Mouse (Mus musculus) MEL (cell line): ENCODE results near the gene Cpeb3. TPM values are rescaled to one million over a fixed set of nuclear protein-coding genes. Genes with fewer than 3 reads are reported as not detected.

Experiments used
- DNase-seq: peaks from one replicate; pipeline ENCODE4 v3.0.0; 2011; ENCODE audit warnings: low read depth, low spot score
- H3K27ac ChIP-seq: 2 replicates; pipeline ENCODE4 v1.5.1; 2012; ENCODE audit warnings: low read depth, mild to moderate bottlenecking, control low read depth, low read length, moderate library complexity; ENCODE audit not compliant: control insufficient read depth
- H3K27me3 ChIP-seq, 2 experiments: fragments of 150-350 bp in 1 of 2; sonication (generic) in 1 of 2; 2 replicates each; pipeline ENCODE4 v1.6.1; 2012; ENCODE audit warnings: low read length in 2 of 2, mild to moderate bottlenecking in 2 of 2, improper control_type of control experiment in 1 of 2, moderate library complexity in 1 of 2; ENCODE audit not compliant: insufficient read depth in 2 of 2, control insufficient read depth in 1 of 2
- H3K36me3 ChIP-seq, 2 experiments: 2 replicates each; pipeline ENCODE4 v1.6.1; 2012 to 2014; ENCODE audit warnings: low read length in 2 of 2, improper control_type of control experiment in 1 of 2, inconsistent platforms in 1 of 2, mild to moderate bottlenecking in 1 of 2; ENCODE audit not compliant: insufficient read depth in 2 of 2, control insufficient read depth in 1 of 2
- H3K4me1 ChIP-seq, 2 experiments: fragments of 150-350 bp in 1 of 2; sonication (generic) in 1 of 2; 2 replicates each; pipeline ENCODE4 v1.6.1; 2012; ENCODE audit warnings: low read length in 2 of 2, improper control_type of control experiment in 1 of 2, mild to moderate bottlenecking in 1 of 2; ENCODE audit not compliant: insufficient read depth in 2 of 2, control insufficient read depth in 1 of 2
- H3K4me3 ChIP-seq, 2 experiments: fragments of 150-350 bp in 1 of 2; sonication (generic) in 1 of 2; 2 replicates each; pipeline ENCODE4 v1.5.1; 2012; ENCODE audit warnings: low read depth in 2 of 2, low read length in 2 of 2, mild to moderate bottlenecking in 2 of 2, moderate library complexity in 2 of 2, control low read depth in 1 of 2, improper control_type of control experiment in 1 of 2; ENCODE audit not compliant: control insufficient read depth in 1 of 2, insufficient read depth in 1 of 2
- H3K79me2 ChIP-seq: 2 replicates; pipeline ENCODE4 v1.6.1; 2012; ENCODE audit warnings: mild to moderate bottlenecking, low read length, moderate library complexity; ENCODE audit not compliant: control insufficient read depth, poor library complexity, insufficient read depth
- H3K9ac ChIP-seq: 2 replicates; pipeline ENCODE4 v1.6.1; 2012; ENCODE audit warnings: low read depth, mild to moderate bottlenecking, control low read depth, low read length, moderate library complexity; ENCODE audit not compliant: control insufficient read depth, poor library complexity, severe bottlenecking
- H3K9me3 ChIP-seq: fragments of 150-350 bp; sonication (generic); replicated peaks from 2 replicates; pipeline ENCODE4 v1.6.1; 2012; ENCODE audit warnings: mild to moderate bottlenecking, low read length, improper control_type of control experiment, moderate library complexity; ENCODE audit not compliant: insufficient read depth
- BHLHE40 ChIP-seq: IDR thresholded peaks from 2 replicates; pipeline ENCODE4 v1.6.1; 2012; ENCODE audit warnings: low read depth, mild to moderate bottlenecking, inconsistent platforms, low read length, improper control_type of control experiment, borderline replicate concordance
- CHD1 ChIP-seq: IDR thresholded peaks from 2 replicates; pipeline ENCODE4 v1.6.1; 2012; ENCODE audit warnings: low read depth, mild to moderate bottlenecking, inconsistent platforms, low read length, improper control_type of control experiment
- CHD2 ChIP-seq: IDR thresholded peaks from 2 replicates; pipeline ENCODE4 v1.6.1; 2011; ENCODE audit warnings: low read length, improper control_type of control experiment
- CTCF ChIP-seq, 3 experiments: IDR thresholded peaks in 2 of 3; conservative IDR thresholded peaks in 1 of 3; 2 replicates each; pipeline ENCODE4 v1.5.1; 2011 to 2012; ENCODE audit warnings: low read length in 3 of 3, low read depth in 2 of 3, mild to moderate bottlenecking in 2 of 3, improper control_type of control experiment in 1 of 3, inconsistent platforms in 1 of 3, mixed read lengths in 1 of 3, moderate library complexity in 1 of 3; ENCODE audit not compliant: control insufficient read depth in 1 of 3, insufficient read depth in 1 of 3, poor library complexity in 1 of 3, severe bottlenecking in 1 of 3
- E2F4 ChIP-seq: IDR thresholded peaks from 2 replicates; pipeline ENCODE4 v1.6.1; 2011; ENCODE audit warnings: low read depth, low read length, improper control_type of control experiment, borderline replicate concordance
- ELF1 ChIP-seq: IDR thresholded peaks from 2 replicates; pipeline ENCODE4 v1.6.1; 2014; ENCODE audit warnings: low read depth, mild to moderate bottlenecking, inconsistent platforms, low read length, improper control_type of control experiment, moderate library complexity
- EP300 ChIP-seq, 2 experiments: IDR thresholded peaks; 2 replicates each; pipeline ENCODE4 v1.6.1; 2011; ENCODE audit warnings: improper control_type of control experiment in 2 of 2, low read length in 2 of 2, low read depth in 1 of 2, mild to moderate bottlenecking in 1 of 2
- ETS1 ChIP-seq: IDR thresholded peaks from 2 replicates; pipeline ENCODE4 v1.6.1; 2012; ENCODE audit warnings: low read depth, mild to moderate bottlenecking, inconsistent platforms, low read length, improper control_type of control experiment, moderate library complexity
- GATA1 ChIP-seq: IDR thresholded peaks from 2 replicates; pipeline ENCODE4 v1.6.1; 2011; ENCODE audit warnings: low read depth, low read length, improper control_type of control experiment
- HCFC1 ChIP-seq: IDR thresholded peaks from 2 replicates; pipeline ENCODE4 v1.6.1; 2012; ENCODE audit warnings: low read depth, mild to moderate bottlenecking, inconsistent platforms, low read length, improper control_type of control experiment, moderate library complexity
- MAFK ChIP-seq: IDR thresholded peaks from 2 replicates; pipeline ENCODE4 v1.6.1; 2011; ENCODE audit warnings: low read depth, mild to moderate bottlenecking, low read length, improper control_type of control experiment, borderline replicate concordance
- MAX ChIP-seq: IDR thresholded peaks from 2 replicates; pipeline ENCODE4 v1.6.1; 2011; ENCODE audit warnings: low read length, improper control_type of control experiment
- MEF2A ChIP-seq: IDR thresholded peaks from 2 replicates; pipeline ENCODE4 v1.6.1; 2014; ENCODE audit warnings: low read depth, mild to moderate bottlenecking, inconsistent platforms, low read length, improper control_type of control experiment; ENCODE audit not compliant: poor library complexity, insufficient replicate concordance, severe bottlenecking; ENCODE audit errors: extremely low read depth
- MXI1 ChIP-seq: IDR thresholded peaks from 2 replicates; pipeline ENCODE4 v1.6.1; 2011; ENCODE audit warnings: mild to moderate bottlenecking, low read depth, low read length, improper control_type of control experiment
- MYB ChIP-seq: IDR thresholded peaks from 2 replicates; pipeline ENCODE4 v1.6.1; 2011; ENCODE audit warnings: mild to moderate bottlenecking, low read depth, low read length, improper control_type of control experiment
- NELFE ChIP-seq: IDR thresholded peaks from 2 replicates; pipeline ENCODE4 v1.6.1; 2011; ENCODE audit warnings: low read depth, low read length, improper control_type of control experiment
- NRF1 ChIP-seq: IDR thresholded peaks from 2 replicates; pipeline ENCODE4 v1.6.1; 2014; ENCODE audit warnings: low read depth, mild to moderate bottlenecking, inconsistent platforms, low read length, improper control_type of control experiment, moderate library complexity; ENCODE audit not compliant: poor library complexity, insufficient read depth, severe bottlenecking
- POLR2A ChIP-seq, 2 experiments: IDR thresholded peaks; 2 replicates each; pipeline ENCODE4 v1.6.1; 2011 to 2012; ENCODE audit warnings: low read length in 2 of 2, mild to moderate bottlenecking in 2 of 2, control low read depth in 1 of 2, improper control_type of control experiment in 1 of 2, low read depth in 1 of 2, moderate library complexity in 1 of 2; ENCODE audit not compliant: control insufficient read depth in 1 of 2, insufficient read depth in 1 of 2, poor library complexity in 1 of 2
- RAD21 ChIP-seq: IDR thresholded peaks from 2 replicates; pipeline ENCODE4 v1.6.1; 2011; ENCODE audit warnings: mild to moderate bottlenecking, low read depth, low read length, improper control_type of control experiment
- RCOR1 ChIP-seq: IDR thresholded peaks from 2 replicates; pipeline ENCODE4 v1.6.1; 2012; ENCODE audit warnings: low read depth, mild to moderate bottlenecking, inconsistent platforms, low read length, improper control_type of control experiment
- SIN3A ChIP-seq: IDR thresholded peaks from 2 replicates; pipeline ENCODE4 v1.6.1; 2012; ENCODE audit warnings: low read length, improper control_type of control experiment, inconsistent platforms
- SMC3 ChIP-seq: IDR thresholded peaks from 2 replicates; pipeline ENCODE4 v1.6.1; 2011; ENCODE audit warnings: low read depth, low read length, improper control_type of control experiment
- TAL1 ChIP-seq: IDR thresholded peaks from 2 replicates; pipeline ENCODE4 v1.6.1; 2012; ENCODE audit warnings: mild to moderate bottlenecking, inconsistent platforms, low read length, moderate library complexity, mixed read lengths
- TBP ChIP-seq: IDR thresholded peaks from 2 replicates; pipeline ENCODE4 v1.8.0; 2011; ENCODE audit warnings: low read depth, low read length, improper control_type of control experiment
- UBTF ChIP-seq: IDR thresholded peaks from 2 replicates; pipeline ENCODE4 v1.6.1; 2012; ENCODE audit warnings: low read depth, mild to moderate bottlenecking, inconsistent platforms, low read length, improper control_type of control experiment, moderate library complexity, borderline replicate concordance; ENCODE audit not compliant: insufficient read depth
- USF1 ChIP-seq: IDR thresholded peaks from 2 replicates; pipeline ENCODE4 v1.6.1; 2014; ENCODE audit warnings: low read depth, mild to moderate bottlenecking, inconsistent platforms, low read length, improper control_type of control experiment, moderate library complexity
- USF2 ChIP-seq, 2 experiments: IDR thresholded peaks; 2 replicates each; pipeline ENCODE4 v1.6.1; 2011 to 2012; ENCODE audit warnings: improper control_type of control experiment in 2 of 2, low read length in 2 of 2, borderline replicate concordance in 1 of 2, inconsistent platforms in 1 of 2, low read depth in 1 of 2, mild to moderate bottlenecking in 1 of 2; ENCODE audit not compliant: insufficient read depth in 1 of 2
- ZC3H11A ChIP-seq: IDR thresholded peaks from 2 replicates; pipeline ENCODE4 v1.6.1; 2012; ENCODE audit warnings: low read depth, mild to moderate bottlenecking, inconsistent platforms, low read length, improper control_type of control experiment
- ZKSCAN1 ChIP-seq: IDR thresholded peaks from 2 replicates; pipeline ENCODE4 v1.6.1; 2012; ENCODE audit warnings: low read depth, mild to moderate bottlenecking, inconsistent platforms, low read length, improper control_type of control experiment, moderate library complexity
- ZNF384 ChIP-seq: IDR thresholded peaks from 2 replicates; pipeline ENCODE4 v1.6.1; 2012; ENCODE audit warnings: low read depth, mild to moderate bottlenecking, inconsistent platforms, low read length, improper control_type of control experiment
- polyA plus RNA-seq, 2 experiments: library from polyadenylated mRNA; stranded (reverse) in 1 of 2; unstranded in 1 of 2; fragments of >175 nt in 1 of 2; fragments of >200 nt in 1 of 2; gene quantifications; 2 replicates each; pipeline versions ENCODE4 v1.2.1 to v1.2.4; 2012; ENCODE audit warnings: low replicate concordance in 2 of 2, low read depth in 1 of 2; ENCODE audit not compliant: insufficient read length in 2 of 2, insufficient read depth in 1 of 2, missing spikeins in 1 of 2
- total RNA-seq: library from RNA; depleted of rRNA; stranded (reverse); fragments of 300-350 nt; gene quantifications from 2 replicates; pipeline ENCODE4 v1.2.3, GENCODE M21; 2012

Cpeb3 gene
- total and polyA plus RNA-seq, 3 experiments, result 0.35 to 0.93 TPM; not detected in 1

- no peak for DNase-seq
- Histone ChIP-seq H3K79me2 (no peaks in the 10 kb centered on the region), H3K27me3 (no peaks in the 10 kb centered on the region), H3K9me3 (no peaks in the 10 kb centered on the region), H3K27ac (no peak overlapping the region), H3K36me3 (peaks cover 21% of the 10 kb centered on the region in 2 experiments), H3K9ac (no peak overlapping the region), H3K4me1 (peaks cover 14 to 15% of the 10 kb centered on the region in 2 experiments), H3K4me3 (no peak overlapping the region)
- TF ChIP-seq SIN3A (no peak), RCOR1 (no peak), ETS1 (no peak), POLR2A (IDR thresholded peaks at IDR 0.05; ENCODE audit: control insufficient read depth in 1 of 2, insufficient read depth in 1 of 2, low read depth in 1 of 2, low read length in 2 of 2, poor library complexity in 1 of 2) (no peak), GATA1 (no peak), TBP (no peak), MAX (no peak), ZC3H11A (no peak), E2F4 (no peak), MEF2A (no peak), MYB (no peak), RAD21 (no peak), TAL1 (no peak), UBTF (no peak), ELF1 (no peak), SMC3 (no peak), USF2 (IDR thresholded peaks at IDR 0.05; ENCODE audit: borderline replicate concordance in 1 of 2, insufficient read depth in 1 of 2, low read depth in 1 of 2, low read length in 2 of 2) (no peak), BHLHE40 (no peak), ZKSCAN1 (no peak), MXI1 (no peak)
Observed at GRCm38 (mm10) chr19:37013461-37013860, 194.9 kb downstream of the Cpeb3 start.

DNA sequence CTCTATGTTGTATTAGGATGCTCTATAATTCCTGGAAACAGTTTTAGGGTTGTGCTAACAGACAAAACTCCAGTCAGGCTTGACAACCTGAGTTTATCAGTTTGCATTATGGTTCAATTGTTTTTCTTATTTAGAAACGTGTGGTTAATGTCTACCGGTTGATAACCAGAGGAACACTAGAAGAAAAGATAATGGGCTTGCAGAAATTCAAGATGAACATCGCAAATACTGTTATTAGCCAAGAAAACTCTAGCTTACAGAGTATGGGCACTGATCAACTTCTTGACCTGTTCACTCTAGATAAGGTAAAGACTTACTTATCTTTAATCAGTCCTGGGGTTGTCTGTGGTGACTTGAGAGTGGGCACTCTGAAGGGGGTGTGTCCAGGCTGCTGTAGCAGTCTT lies 198.5 kb downstream of the Cpeb3 start:
- Histone ChIP-seq H3K9ac (no peak overlapping the region), H3K27me3 (no peaks in the 10 kb centered on the region), H3K79me2 (no peaks in the 10 kb centered on the region), H3K4me1 (peaks cover 15% of the 10 kb centered on the region in 2 experiments), H3K9me3 (no peaks in the 10 kb centered on the region), H3K36me3 (peaks cover 25 to 41% of the 10 kb centered on the region in 2 experiments), H3K27ac (peak overlapping the region; percentile 65), H3K4me3 (no peak overlapping the region)
- DNase-seq, result peak; percentile 70
- TF ChIP-seq USF2 (IDR thresholded peaks at IDR 0.05; ENCODE audit: borderline replicate concordance in 1 of 2, insufficient read depth in 1 of 2, low read depth in 1 of 2, low read length in 2 of 2), result no peak
- TF ChIP-seq ZNF384, result no peak
- TF ChIP-seq E2F4, result no peak
- TF ChIP-seq HCFC1, result no peak
- TF ChIP-seq RAD21, result no peak
- TF ChIP-seq SIN3A, result peak; percentile 69
- TF ChIP-seq NRF1, result no peak
- TF ChIP-seq RCOR1, result no peak
- no peak for TF ChIP-seq MXI1
- TF ChIP-seq TAL1, result peak; percentile 55
- no peak for TF ChIP-seq CHD1
- no peak for TF ChIP-seq MAX
- TF ChIP-seq NELFE, result no peak
- TF ChIP-seq ZKSCAN1, result no peak
- TF ChIP-seq MAFK, result peak; percentile 30; the same call in 1 of the 2 replicates
- TF ChIP-seq ELF1, result no peak
- no peak for TF ChIP-seq USF1
- peak; percentile 76 for TF ChIP-seq ETS1
- no peak; the same call in 1 of the 2 replicates for TF ChIP-seq MYB
- TF ChIP-seq MEF2A, result peak; percentile 67; the same call in 1 of the 2 replicates
- TF ChIP-seq EP300 (IDR thresholded peaks at IDR 0.05; ENCODE audit: low read depth in 1 of 2, low read length in 2 of 2), result peak; percentile 84 to 88
- TF ChIP-seq CHD2, result no peak
- TF ChIP-seq CTCF (IDR thresholded peaks at IDR 0.05 in 2 of 3, conservative IDR thresholded peaks at IDR 0.05 in 1 of 3; ENCODE audit: control insufficient read depth in 1 of 3, insufficient read depth in 1 of 3, low read depth in 2 of 3, low read length in 3 of 3, poor library complexity in 1 of 3, severe bottlenecking in 1 of 3), result no peak
